Mouse (Mus musculus): ENCODE data around the gene Fgd2.
"Not testable (repeated sequence)": the region's sequence is repeated elsewhere in the genome, so short reads cannot be mapped to it uniquely, and the experiment has no call there.

Fgd2 gene

DNA sequence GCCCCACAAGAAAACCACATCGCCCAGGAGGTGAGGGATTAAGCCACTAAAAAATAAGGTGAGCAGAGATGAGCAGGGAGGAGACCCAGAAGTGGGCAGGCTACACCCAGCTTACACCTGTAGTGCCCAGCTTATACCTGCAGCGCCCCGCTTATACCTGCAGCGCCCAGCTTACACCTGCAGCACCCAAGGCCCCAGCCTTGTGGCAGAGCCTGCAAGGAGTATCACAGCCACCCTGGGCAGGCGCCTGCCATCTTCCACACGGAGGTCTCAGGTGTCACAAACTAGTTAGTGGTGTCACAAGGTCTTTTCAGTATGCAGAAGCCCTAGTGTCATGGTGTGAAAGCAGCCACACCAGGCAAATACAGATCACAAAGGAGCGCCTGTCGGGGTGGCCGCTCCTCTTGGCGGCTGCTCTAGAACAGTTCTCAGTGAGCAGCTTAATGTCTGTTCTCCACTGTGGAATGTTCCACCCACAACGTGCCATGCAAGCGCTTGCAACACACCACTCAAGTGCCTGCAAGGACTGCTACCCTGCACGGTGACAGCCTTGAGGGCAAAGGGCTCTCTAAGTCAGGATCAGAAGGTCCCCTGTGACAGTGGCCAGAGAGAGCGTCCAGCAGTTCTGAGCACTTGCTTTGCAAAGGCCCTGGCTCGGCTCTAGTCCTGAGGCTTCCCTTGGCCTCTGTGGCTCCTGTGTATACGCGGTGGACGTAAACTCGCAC is 24.3 kb upstream of the Fgd2 start:
- DNase-seq (ENCODE audit: inconsistent ontology term): no peak

DNA sequence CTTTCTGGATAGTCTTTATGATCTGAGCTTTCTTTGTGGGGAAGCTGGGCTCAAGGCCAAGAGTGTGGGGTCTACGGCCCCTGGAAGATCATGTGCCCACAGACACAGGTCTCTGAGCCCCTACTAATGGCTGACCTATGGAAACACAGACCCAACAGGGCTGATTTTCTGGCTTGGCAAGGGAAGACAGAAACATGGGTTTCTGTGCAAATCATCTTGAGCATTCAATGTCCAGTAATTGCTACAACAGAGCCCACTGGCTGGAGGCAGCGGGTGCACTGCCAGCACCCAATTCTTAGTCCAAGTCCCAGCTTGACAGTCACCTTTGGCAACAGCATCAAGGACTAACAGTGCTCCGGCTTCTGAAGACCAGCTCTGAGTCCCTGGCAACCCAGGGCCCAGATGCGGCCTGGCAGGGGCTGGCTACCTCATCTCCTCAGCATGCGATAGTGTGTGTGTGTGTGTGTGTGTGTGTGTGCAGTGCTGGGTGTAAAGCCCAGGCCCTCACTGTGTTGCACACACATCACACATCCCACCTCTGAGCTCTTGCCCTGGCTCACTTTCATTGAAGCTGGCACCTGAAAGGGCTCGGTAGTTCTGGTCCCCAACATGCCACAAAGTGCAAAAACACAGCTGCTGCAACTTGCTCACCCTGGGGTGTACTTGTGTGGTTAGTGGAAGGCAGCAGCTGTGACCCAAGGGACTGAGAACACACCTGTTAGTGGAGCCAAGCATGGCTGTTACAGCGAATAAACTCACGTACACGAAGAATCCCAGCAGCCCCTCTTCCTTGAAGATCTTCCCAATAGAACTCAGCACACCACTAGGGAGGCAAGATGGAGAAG is 22.5 kb upstream of the Fgd2 start:
- DNase-seq (ENCODE audit: inconsistent ontology term): peak; percentile 81

DNA sequence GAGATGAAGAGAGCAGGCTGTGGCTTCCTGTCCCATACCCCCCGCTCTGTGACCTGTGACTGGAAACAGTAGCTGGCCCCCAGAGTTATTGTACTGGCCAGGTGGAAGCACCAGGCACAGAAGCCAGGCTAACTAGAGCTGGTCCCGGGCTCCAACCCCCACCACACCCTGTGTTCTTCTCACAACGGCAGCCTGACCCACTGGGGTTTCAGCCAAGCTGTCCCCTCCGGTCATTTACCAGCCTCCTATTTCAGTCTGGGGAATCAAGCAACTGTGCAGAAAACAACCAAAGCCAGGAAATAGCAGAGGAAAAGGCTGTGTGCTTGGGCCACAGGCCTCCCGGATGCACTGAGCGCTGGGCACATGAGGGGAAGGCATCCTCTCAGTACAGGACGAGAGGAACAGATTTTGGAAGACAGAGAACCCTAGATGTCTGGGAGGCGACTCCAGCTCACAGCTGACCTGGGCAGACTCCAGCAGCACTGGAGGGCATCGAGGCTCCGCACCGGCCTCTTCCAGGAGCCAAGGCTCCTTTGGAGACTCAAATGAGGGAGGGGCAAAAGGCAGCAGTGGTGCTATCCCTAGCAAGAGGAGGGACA is 21.4 kb upstream of the Fgd2 start:
- peak; percentile 73 for DNase-seq (ENCODE audit: inconsistent ontology term)

DNA sequence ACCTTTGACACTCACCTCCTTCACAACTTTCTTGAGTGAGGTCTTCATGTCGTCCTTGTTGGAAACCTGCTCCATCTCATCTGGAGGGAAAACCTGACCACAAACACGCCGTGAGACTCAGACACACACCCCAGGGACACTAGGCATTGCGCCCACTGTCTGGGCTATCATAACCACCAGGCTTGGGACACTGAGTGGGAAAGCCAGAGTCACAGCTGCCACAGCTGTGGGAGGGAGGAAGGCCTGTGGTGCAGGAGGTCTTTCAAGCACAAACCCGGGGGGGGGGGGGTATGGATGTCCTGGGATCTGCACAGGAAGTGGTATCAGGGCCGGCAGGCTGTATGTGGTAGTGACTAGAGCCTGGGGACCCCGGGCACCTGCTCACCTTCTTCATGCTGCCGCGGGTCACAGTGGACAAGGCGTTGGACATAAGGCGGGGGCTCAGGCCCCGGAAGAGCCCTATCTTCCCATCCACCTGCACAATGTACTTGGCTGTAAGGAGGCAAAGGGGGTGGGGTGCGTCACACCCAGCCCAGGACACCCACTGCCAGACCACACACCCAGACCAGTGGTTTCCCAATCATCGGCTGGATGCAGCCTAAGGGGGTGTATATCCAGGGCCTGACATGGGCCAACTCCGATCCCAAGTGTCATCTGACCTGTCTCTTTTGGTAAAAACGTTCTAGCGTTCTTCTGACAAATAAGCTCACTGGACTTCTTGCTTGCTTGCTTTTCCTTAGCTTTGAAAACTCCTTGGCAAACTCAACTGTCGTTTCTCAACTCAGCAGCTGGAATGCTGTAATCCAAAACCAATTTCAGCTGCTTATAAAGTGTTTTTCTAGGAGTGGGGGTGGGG is 20.1 kb upstream of the Fgd2 start:
- no peak for DNase-seq (ENCODE audit: inconsistent ontology term)

DNA sequence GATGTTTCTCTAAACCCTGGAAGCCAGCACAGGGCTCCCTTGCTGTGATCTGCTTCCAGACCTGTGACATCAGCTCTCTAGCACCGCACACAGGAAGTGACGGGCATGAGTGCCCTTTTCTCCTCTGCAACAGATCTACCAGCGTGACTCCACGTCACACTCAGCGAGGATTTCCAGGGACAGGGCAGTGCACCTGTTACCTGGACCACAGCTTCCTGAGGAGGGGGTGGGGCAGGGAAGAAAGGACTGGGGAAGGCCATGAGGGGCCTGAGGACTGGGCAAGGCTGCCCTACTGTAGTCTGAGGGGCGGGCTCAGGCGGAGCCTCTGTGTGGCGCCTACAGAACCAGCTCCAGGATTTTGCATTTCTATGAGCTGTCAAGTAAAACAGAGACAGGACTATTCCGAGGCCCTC is 19.1 kb upstream of the Fgd2 start:
- peak; percentile 23 for DNase-seq (ENCODE audit: inconsistent ontology term)

DNA sequence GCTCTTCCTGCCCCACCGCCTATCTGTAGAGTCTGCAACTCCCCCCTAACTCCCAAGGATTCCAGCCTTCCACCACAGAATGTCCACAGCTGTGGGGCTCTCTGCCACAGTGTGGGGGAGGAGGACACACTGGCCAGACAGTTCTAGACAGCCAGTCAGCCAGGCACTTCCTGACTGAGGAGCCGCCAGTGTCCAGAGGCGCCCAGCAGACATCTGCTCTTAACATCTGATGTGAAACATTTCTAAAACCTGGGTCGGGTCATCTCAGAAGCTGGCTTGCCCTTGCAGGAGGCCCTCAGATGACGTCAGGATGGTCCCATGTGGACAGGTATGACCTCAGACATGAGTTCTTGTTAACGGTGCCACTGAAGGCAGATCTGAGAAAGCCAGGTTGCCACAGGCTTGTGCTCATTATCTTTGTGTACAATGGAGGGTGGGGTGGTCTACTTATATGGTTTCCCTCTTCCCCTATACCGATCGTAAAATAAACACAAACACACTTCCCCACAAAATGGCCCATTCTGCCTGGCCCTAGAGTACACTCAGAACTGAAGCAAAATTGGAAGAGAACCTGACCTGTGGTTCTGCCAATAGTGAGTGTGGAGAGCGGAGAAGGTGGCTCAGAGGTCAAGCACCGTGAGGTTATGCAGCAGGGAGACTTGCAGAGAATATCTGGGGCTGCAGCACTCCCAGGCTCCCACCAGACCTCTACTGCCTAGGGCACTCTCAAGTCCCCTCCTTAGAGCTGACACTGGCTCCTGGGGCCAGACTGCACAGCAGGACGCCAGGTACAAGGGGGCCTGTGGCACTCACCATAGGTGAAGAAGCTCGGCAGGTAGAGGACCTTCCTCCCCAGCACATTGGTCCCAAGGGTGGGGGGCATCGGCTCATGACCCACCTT is 18.5 kb upstream of the Fgd2 start:
- DNase-seq (ENCODE audit: inconsistent ontology term): peak; percentile 66

DNA sequence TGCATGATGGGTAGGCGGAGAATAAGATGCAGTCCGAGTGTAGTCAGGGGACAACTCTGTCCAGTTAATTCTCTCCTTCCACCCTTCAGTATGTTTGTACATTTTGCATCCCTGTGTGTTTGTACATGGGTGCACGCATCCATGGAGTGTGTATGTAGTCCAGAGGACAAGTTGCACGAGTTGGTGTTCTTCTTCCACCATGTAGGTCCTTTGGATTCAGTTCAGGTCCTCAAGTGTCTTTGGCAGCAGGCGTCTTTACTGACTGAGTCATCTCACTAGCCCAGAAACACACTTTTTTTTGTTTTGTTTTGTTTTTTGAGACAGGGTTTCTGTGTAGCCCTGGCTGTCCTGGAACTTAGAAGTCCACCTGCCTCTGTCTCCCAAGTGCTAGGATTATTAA is 17.5 kb upstream of the Fgd2 start:
- DNase-seq (ENCODE audit: inconsistent ontology term): no peak

DNA sequence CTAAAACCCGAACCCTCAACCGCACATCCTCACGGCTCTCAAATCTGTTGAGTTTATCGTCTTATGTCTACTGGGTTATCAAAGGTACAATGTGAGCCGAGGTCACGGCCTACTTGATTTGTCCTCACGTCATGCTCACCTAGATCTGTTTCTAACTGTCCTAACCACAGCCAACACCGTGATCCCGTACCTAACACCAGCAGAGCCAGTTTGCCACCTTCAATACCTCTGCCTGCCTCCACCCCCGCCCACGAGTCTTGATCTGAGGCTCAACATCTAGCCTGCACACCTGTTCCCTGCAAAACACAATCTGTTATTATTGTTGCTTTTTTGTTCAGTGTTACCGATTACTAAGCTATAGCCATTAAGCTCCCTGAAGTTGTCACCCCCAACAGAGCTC is 15.4 kb upstream of the Fgd2 start:
- no peak for DNase-seq (ENCODE audit: inconsistent ontology term)

DNA sequence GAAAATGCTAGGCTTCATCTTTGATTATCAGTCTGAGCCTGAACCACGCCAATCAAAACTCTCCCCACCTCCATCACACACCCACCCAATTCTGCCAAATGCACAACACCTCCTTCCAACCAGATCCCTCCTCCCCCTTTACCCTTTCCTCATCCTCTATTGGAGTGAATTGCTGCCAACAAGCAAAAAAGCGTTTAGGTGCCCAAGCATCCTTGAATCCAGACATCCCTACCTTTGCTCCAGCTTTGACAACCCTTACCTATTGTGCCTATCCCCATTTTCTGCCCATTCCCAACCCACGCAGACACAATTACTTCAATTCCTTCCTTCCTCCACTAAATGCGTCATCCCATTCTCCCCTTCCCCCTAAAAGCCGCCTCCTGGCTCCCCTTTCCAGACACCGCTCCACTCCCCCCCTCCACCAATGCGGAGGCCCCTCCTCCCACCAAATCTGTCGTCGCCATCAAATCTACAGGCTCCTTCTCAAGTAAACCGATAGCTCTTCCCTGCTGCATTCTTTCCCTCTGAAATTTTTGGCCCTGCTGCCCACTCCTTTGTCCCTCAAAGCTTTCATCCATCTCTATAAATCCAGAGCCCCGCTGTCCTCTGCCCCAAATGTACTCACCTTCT is 14.1 kb upstream of the Fgd2 start:
- DNase-seq (ENCODE audit: inconsistent ontology term): peak; percentile 68

DNA sequence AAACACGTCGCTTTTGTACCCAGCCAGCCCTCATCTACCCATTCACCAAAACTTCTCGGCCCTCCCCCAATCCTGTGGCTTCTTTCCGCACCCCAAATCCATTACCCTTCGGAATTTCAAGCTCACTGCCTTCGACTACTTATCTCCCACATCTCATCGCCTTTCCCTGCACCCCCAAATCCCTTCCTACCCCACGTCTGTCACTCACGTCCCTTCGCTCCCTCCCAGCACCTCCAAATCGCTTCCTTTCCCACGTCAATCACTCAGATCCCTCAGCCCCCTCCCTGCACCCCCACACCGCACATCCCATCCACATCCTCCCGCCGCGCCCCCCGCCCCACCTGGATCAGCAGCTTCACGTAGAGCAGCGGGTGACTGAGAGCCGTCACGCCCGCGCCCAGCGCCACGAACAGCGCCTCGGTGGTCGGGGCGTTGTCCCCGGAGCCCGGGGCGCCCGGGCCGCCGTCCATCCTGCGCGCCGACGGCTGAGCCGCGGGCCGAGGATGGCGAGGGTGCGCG is 13.5 kb upstream of the Fgd2 start:
- DNase-seq (ENCODE audit: inconsistent ontology term): peak; percentile 30

DNA sequence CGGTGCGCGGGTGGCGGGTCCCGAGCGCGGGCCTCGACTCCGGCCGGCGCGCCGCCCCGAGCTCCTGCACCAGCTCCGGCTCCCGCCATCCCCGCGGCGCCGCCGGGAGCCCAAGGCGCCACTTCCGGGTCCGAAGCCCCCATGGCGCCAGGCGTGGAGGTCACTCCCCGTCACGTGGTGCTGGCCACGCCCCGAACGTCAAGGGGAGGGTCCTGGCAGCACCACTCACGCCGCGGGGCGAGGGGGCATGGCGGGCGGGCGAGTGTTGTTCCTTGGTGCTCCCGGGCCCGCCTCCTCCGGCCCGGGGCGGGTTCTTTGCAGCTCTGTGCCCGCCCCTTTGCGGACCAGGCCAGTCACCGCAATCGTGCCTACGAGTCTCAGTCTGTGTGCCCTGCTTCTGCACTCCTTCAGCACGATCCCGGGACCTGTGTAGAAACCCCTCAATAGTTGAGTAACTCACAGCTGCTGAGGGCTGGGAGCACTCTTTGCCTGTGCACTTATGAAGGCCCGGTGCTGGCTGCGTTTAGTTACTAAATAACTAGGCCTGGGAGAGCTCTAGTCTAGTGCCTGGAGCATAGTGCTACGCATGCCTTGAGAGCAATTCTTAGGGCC is 13.0 kb upstream of the Fgd2 start, which contains the start of gene Mtch1:
TSS of gene Mtch1 (minus strand) at position 290 of the 612 bp plus-strand sequence.
- peak; percentile 100 for DNase-seq (ENCODE audit: inconsistent ontology term)

DNA sequence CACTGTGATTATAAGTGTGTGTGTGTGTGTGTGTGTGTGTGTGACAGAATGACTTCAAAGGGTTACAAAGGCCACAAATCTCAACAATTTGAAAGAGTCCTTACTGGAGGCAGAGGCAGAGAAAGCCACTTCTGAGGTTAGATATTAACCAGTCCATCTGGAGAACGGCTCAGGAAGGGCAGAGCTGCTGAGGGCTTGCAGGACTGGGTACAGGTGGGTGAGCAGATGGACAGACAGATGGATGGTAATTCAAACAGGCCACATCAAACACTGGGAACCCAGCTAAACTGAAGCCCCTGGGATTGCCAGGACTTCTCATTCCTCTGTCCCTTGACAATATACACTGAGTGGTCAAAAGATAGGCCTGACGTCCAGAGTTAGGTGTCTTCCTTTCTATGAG is 11.7 kb upstream of the Fgd2 start:
- no peak for DNase-seq (ENCODE audit: inconsistent ontology term)

DNA sequence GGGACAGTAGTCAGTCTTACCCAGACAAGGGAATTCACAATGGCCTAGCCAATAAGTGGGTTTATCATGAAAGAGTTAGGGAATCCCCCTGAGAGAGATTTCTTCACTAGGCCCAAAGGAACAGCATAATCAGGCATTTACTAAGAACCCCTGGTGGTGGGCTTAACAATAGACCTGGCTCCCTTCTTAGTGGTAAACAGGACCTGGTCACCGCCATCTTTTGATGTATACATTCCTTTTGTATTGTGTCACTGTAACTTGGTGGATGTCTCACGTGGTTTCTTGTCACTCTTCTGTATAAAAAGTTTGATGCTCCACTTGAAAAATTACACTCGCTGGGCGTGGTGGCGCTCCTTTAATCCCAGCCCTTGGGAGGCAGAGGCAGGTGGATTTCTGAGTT is 9.7 kb upstream of the Fgd2 start:
- not testable (repeated sequence) for DNase-seq (ENCODE audit: inconsistent ontology term)

DNA sequence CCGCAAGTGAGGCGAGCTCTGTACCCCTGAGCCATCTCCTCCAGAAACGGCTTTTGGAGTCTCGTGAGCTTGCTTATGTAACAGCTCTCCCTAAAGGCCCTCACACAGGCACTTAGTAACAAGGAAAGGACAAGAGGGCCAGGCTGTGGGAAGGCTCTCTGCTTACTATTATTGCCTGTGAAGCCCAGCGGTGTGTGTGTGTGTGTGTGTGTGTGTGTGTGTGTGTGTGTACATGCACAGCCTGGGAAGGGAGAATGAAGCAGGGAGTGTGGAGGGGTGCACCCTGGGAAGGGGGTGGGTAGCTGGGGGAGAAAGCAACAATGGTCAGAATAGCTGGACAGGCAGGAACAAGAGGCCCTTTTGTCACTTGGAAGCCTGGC is 5.3 kb upstream of the Fgd2 start:
- DNase-seq (ENCODE audit: inconsistent ontology term): no peak

DNA sequence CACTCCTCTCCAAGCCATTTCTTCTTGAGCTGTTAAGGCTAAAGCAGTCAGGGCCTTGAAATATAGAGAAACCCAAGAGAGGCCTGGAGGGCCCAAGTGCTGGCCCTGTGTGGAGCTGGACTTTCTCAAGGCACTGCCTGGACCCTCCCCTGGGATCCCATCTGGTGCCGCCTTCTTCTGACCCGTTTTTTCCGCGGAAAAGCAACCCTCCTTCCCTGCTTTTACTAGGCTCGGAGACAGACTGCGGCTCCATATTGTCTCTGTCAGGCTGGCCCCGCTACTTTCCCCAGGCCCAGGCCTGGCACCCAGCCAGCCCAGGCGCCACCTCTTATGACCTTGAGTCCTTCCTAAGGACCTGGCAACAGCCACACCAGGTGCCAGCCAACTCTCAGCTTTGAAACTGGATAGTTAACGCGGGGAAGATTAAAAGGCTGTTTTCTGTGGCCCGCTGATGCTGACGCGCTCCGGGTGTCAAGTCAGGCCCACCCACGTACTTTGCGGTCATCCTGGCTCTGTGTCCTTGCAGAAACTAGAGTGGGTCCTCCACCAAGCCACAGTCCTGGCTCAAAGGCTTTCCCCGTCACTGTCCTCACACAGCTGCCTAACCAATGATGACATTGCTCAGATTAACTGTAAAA is 4.8 kb upstream of the Fgd2 start:
- peak; percentile 88 for DNase-seq (ENCODE audit: inconsistent ontology term)

DNA sequence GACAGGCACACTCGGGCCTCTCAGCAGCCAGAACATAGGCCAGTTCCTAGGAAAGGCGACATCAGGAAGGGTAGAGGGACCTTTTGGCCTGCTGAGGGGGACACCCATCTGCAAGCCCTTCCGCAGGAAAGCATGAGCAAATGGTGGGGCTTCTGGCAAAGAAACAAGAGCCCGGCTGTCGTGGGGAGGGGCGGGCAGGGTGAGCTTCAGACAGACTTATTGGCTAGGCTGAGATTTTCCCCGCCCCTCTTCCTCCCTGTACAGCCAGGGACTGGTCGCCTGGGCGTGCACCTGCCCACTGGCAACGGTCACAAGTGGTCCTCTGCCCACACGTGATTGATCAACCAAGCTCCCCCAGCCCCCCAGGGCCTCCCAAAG is 4.2 kb upstream of the Fgd2 start:
- DNase-seq (ENCODE audit: inconsistent ontology term): no peak

DNA sequence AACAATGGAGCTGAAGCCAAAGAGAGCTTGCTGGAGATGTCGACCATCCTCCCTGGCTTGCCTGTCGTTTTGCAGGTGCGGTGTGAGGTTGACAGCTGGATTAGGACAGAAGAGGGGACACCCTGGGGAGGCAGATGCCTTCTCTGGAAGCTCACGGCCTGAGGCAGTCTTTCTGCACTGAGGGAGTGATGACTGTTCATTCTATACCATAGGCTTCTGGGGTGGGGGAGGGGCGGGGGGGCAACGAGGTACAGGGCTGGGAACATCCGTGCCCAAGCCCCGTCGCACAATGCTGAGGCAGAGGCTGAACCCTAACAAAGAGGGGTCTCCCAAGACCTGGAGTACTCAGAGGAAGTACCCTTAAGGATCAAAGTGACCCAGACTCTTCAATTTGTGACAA is 3.8 kb upstream of the Fgd2 start:
- peak; percentile 12 for DNase-seq (ENCODE audit: inconsistent ontology term)

DNA sequence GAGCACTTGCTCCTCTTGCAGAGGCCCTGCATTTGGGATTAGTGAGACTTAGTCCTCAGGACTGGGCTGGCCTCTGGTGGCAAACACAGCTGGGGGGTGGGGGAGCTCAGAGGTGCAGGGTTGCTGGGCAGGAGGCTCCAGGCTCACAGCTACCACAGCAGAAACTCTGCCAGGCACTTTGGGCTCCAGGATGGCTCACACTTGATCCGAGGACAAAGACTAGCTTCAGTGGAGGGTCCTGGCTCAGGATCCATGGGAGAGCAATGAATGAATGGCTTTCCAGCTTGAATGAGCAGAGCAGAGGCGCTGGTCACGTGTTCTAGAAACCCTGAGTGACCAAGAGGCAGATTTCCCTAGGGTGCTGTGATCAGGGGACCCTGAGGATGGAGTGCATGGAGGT is 1.8 kb upstream of the Fgd2 start:
- DNase-seq (ENCODE audit: inconsistent ontology term): no peak
